Mouse (Mus musculus) spleen, adult 2 months (tissue): ENCODE measurements around the gene Fzd4.

Experiments
- CTCF ChIP-seq: fragments of 200-500 bp; IDR thresholded peaks from 2 replicates; pipeline ENCODE4 v1.5.1; 2011; ENCODE audit warnings: mild to moderate bottlenecking, inconsistent platforms; ENCODE audit not compliant: insufficient read depth, insufficient read length, insufficient replicate concordance; ENCODE audit errors: extremely low read depth
- POLR2A ChIP-seq: fragments of 200-500 bp; IDR thresholded peaks from 2 replicates; pipeline ENCODE4 v1.6.1; 2011; ENCODE audit warnings: low read depth, low read length, inconsistent platforms

- TF ChIP-seq CTCF (no peak), POLR2A (no peak)
These were observed 2.9 kb upstream of the Fzd4 start for GRCm38 (mm10) chr7:89401136-89401858.
